Mouse (Mus musculus): ENCODE measurements around the gene H2-D1.

GRCm38 (mm10) chr17:35278957-35279688, 16.6 kb downstream of the H2-D1 start:
- no peak for TF ChIP-seq CTCF (IDR thresholded peaks at IDR 0.05; ENCODE audit: low read depth)
- TF ChIP-seq EP300 (IDR thresholded peaks at IDR 0.05; ENCODE audit: low read depth) = no peak
